Mouse (Mus musculus): ENCODE measurements around the gene Lingo2. TPM values are rescaled to one million over a fixed set of nuclear protein-coding genes. Genes with fewer than 3 reads are reported as not detected.
"Not testable (repeated sequence)": the region's sequence is repeated elsewhere in the genome, so short reads cannot be mapped to it uniquely, and the experiment has no call there.

Lingo2 gene
- total RNA-seq, 1 experiment from 2014 or later: 0.81 TPM

GRCm38 (mm10) chr4:36186231-36186922 lies 765.2 kb downstream of the Lingo2 start:
- no peak for ATAC-seq (ENCODE audit: extremely low read depth, insufficient number of reproducible peaks, low FRiP score, poor library complexity, severe bottlenecking)

- peak; percentile 53; the same call in 1 of the 2 replicates for ATAC-seq (ENCODE audit: extremely low read depth, insufficient number of reproducible peaks, low FRiP score, poor library complexity, severe bottlenecking)
Measured at GRCm38 (mm10) chr4:36183643-36184042, 767.9 kb downstream of the Lingo2 start.

- ATAC-seq (ENCODE audit: extremely low read depth, insufficient number of reproducible peaks, low FRiP score, poor library complexity, severe bottlenecking): no peak
Measured at GRCm38 (mm10) chr4:36170099-36170498, 781.4 kb downstream of the Lingo2 start.

DNA sequence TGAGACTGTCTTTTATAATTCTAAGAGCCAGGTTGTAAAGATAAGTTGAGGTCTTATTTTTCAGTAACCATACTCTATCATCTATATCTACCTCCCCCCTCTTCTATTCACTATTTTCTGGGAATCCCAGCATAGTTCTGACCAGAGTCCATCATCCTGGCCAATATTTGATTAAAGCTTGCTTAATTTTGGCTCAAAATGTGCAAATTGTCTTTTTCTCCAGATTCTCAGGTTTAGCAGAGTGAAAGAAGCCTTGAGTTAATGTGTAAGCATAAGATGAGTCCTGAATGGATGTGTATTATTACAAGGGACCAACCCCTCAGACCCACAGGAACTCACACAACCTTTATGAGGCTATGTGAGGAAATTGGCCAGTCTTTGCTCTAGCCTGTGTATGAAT lies 820.2 kb downstream of the Lingo2 start:
- no peak for ATAC-seq (ENCODE audit: extremely low read depth, insufficient number of reproducible peaks, low FRiP score, poor library complexity, severe bottlenecking)

- no peak for ATAC-seq (ENCODE audit: extremely low read depth, insufficient number of reproducible peaks, low FRiP score, poor library complexity, severe bottlenecking)
Measured at GRCm38 (mm10) chr4:36095482-36095881, 856.1 kb downstream of the Lingo2 start.

GRCm38 (mm10) chr4:36081095-36081852 lies 870.3 kb downstream of the Lingo2 start:
- no peak for ATAC-seq (ENCODE audit: extremely low read depth, insufficient number of reproducible peaks, low FRiP score, poor library complexity, severe bottlenecking)

DNA sequence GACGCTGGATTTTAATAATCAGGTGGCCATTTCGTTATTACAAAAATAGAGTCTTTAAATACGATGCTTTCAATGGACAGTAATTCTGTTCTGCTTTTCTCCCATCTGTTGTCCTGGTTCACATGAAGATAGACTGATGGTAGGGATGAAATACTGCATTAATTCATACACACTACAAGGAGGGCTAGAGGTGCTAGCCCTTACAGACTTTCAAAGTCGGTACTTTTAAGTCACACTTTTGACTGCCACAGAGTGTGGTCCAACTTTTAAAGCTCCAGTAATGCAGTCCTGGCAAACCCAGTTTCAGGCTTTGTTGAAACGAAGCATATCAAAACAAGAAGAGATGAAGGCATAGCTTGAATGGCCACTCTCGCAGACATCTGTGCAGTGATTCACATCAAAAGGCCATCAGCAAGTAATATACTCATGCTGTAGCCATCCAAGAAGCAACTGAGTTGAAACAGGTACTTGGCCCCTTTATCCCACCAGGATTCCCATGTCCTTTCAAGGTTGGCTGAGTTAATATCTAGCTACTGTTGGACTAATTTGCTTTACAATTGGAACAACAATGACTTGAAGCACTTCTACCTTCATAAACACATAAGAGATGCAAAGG lies 872.5 kb downstream of the Lingo2 start:
- no peak for ATAC-seq (ENCODE audit: extremely low read depth, insufficient number of reproducible peaks, low FRiP score, poor library complexity, severe bottlenecking)

DNA sequence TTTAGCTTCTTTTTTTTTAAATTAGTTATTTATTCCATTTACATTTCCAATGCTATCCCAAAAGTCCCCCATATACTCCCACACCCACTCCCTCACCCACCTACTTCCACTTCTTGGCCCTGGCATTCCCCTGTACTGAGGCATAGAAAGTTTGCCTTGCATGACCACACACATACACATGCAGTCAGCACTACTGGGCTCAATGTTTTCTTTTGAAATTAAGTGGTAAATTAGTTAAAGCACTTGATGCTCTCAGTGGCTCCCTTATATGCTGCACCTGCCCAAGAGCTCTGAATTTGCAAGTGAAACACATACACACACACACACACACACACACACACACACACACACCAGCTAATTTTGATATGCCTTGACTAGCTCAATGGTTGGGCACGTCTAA lies 886.8 kb downstream of the Lingo2 start:
- ATAC-seq (ENCODE audit: extremely low read depth, insufficient number of reproducible peaks, low FRiP score, poor library complexity, severe bottlenecking): not testable (repeated sequence)

- ATAC-seq (ENCODE audit: extremely low read depth, insufficient number of reproducible peaks, low FRiP score, poor library complexity, severe bottlenecking): no peak
Measured at GRCm38 (mm10) chr4:36052791-36053376, 898.7 kb downstream of the Lingo2 start.

GRCm38 (mm10) chr4:36040361-36040760 lies 911.2 kb downstream of the Lingo2 start:
- ATAC-seq (ENCODE audit: extremely low read depth, insufficient number of reproducible peaks, low FRiP score, poor library complexity, severe bottlenecking): no peak

GRCm38 (mm10) chr4:36038742-36039141 lies 912.8 kb downstream of the Lingo2 start:
- ATAC-seq (ENCODE audit: extremely low read depth, insufficient number of reproducible peaks, low FRiP score, poor library complexity, severe bottlenecking): no peak

DNA sequence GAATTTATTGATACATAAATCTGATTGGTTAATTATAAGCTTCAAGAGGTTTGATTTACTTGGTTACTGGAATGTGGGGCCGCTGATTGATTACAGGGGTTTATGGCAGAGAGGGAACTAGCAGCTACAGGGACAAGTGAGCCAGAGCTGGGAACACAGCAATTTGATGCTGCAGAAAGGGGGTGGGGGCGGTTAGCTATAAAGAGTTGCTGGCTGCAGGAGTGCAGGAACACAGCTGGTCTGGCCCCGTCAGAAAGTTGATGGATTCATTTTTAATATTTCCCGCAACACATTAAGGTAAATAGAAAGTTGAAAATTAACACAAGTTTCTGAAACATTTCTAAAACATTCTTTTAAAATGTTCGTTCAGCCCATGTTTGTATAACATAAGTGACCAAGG lies 919.5 kb downstream of the Lingo2 start:
- no peak for ATAC-seq (ENCODE audit: extremely low read depth, insufficient number of reproducible peaks, low FRiP score, poor library complexity, severe bottlenecking)

- ATAC-seq (ENCODE audit: extremely low read depth, insufficient number of reproducible peaks, low FRiP score, poor library complexity, severe bottlenecking): no peak
Measured at GRCm38 (mm10) chr4:36014181-36014580, 937.4 kb downstream of the Lingo2 start.

DNA sequence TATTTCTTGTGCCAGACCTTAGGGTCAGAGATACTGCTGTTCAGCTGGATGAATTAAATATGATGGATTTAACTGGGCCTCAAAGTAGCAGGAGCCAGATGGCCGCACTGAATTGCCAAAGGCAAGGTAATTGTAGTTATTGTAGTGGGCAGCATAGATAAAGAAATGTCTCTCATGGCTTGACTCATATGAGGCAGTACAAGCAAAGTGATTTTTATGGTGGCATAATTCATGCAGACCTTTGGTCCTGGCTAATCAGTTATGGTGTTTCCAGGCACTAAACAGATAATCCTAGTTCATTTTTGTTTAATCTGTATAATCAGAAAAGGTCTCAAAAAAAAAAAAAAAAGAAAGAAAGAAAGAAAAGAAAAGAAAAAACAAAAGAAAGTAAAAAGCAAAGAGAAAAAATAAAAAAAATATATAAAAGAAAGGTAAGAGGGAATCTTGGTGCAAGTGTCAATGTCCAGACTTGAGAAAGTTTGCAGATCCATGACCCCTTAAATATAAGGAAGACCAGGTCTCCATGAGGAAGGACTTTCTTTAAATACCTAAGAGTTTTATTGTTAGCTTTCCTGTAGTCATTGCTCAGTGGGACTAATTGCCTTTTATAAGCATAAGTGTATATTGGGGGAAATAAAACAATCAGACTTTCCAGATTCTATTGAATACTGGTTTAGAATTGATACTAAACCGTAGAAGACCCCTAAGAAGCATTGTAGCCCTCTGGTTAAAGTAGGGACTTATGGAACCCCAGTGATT lies 959.4 kb downstream of the Lingo2 start:
- no peak for ATAC-seq (ENCODE audit: extremely low read depth, insufficient number of reproducible peaks, low FRiP score, poor library complexity, severe bottlenecking)

- ATAC-seq (ENCODE audit: extremely low read depth, insufficient number of reproducible peaks, low FRiP score, poor library complexity, severe bottlenecking): no peak
Measured at GRCm38 (mm10) chr4:35986012-35986411, 965.5 kb downstream of the Lingo2 start.

- ATAC-seq (ENCODE audit: extremely low read depth, insufficient number of reproducible peaks, low FRiP score, poor library complexity, severe bottlenecking): no peak
Measured at GRCm38 (mm10) chr4:35963532-35963931, 988.0 kb downstream of the Lingo2 start.

DNA sequence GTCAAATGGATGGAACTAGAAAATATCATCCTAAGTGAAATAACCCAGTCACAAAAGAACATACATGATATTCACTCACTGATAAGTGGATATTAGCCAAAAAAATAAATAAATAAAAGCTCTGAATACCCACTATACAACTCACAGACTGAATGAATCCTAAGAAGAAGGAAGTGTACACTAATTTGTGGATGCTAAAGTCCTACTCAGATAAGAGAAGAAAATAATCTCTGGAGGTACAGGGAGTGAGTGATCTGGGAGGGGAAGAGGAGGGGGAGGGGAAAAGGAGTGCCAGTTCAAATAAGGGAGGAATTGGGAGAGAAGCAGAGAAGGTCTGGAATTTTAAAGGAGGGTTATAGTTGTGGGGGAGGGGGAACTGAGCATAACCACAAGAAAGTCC lies 999.7 kb downstream of the Lingo2 start:
- no peak for ATAC-seq (ENCODE audit: extremely low read depth, insufficient number of reproducible peaks, low FRiP score, poor library complexity, severe bottlenecking)

DNA sequence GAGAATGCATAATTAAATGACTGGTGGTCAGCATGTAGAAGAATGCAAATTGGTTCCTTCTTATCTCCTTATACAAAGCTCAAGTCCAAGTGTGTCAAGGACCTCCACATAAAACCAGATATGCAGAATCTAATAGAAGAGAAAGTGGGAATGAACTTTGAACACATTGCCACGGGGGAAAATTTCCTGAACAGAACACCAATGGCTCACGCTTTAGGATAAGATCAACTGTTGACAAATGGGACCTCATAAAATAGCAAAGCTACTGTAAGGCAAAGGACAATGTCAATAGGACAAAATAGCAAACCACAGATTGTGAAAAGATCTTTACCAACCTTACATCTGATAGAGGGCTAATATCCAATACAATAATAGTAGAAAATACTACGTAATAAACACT lies 1000.3 kb downstream of the Lingo2 start:
- ATAC-seq (ENCODE audit: extremely low read depth, insufficient number of reproducible peaks, low FRiP score, poor library complexity, severe bottlenecking): no peak

DNA sequence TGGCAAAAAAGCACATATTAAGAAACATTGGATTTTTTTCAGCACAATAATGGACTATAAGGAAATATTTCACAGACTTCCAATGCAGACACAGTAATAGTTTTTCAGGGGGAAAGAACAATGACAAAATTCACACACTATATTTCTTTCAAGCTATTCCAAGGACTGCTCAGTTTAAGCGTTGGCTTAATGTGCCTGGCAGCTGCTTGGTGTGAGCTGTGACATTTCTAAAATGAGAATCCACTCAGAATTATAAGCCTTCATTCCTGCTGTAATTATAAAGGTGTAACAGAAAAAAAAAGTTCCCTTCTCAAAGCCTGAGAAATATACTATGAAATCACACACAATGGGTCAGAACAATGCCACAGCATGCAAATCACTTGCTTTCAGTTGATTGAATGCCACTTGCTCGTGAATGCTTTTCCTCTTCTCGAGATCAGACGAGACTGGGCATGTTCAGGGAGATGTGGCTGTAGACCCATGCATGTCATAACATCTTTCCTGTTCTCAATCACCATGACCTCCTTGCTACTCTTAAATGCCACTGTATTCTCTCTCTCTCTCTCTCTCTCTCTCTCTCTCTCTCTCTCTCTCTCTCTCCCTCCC lies 1017.4 kb downstream of the Lingo2 start:
- no peak for ATAC-seq (ENCODE audit: extremely low read depth, insufficient number of reproducible peaks, low FRiP score, poor library complexity, severe bottlenecking)

Measured in neutrophil, adult 5-6 weeks (primary cell).